Mouse (Mus musculus): ENCODE results near the gene Oxnad1.

The Oxnad1 gene

GRCm38 (mm10) chr14:32141723-32142122 lies 56.5 kb downstream of the Oxnad1 start, which contains the start of gene Msmb:
Msmb (plus strand) TSS chr14:32142023.
- DNase-seq (ENCODE audit: low spot score in 2 of 2): no peak

- no peak for DNase-seq (ENCODE audit: low spot score in 2 of 2)
Measured at GRCm38 (mm10) chr14:32144734-32145133, 59.6 kb downstream of the Oxnad1 start.

GRCm38 (mm10) chr14:32145401-32145800 lies 60.2 kb downstream of the Oxnad1 start:
- DNase-seq (ENCODE audit: low spot score in 2 of 2): no peak

GRCm38 (mm10) chr14:32145809-32146511 lies 60.8 kb downstream of the Oxnad1 start:
- no peak for DNase-seq (ENCODE audit: low spot score in 2 of 2)

- no peak for DNase-seq (ENCODE audit: low spot score in 2 of 2)
Measured at GRCm38 (mm10) chr14:32146578-32146977, 61.4 kb downstream of the Oxnad1 start.

- DNase-seq (ENCODE audit: low spot score in 2 of 2): no peak
Measured at GRCm38 (mm10) chr14:32150872-32151271, 65.7 kb downstream of the Oxnad1 start.

GRCm38 (mm10) chr14:32152243-32152965 lies 67.2 kb downstream of the Oxnad1 start:
- no peak for DNase-seq (ENCODE audit: low spot score in 2 of 2)
